ENCODE assay signal across 9 mouse cellular contexts in the genomic region with DNA sequence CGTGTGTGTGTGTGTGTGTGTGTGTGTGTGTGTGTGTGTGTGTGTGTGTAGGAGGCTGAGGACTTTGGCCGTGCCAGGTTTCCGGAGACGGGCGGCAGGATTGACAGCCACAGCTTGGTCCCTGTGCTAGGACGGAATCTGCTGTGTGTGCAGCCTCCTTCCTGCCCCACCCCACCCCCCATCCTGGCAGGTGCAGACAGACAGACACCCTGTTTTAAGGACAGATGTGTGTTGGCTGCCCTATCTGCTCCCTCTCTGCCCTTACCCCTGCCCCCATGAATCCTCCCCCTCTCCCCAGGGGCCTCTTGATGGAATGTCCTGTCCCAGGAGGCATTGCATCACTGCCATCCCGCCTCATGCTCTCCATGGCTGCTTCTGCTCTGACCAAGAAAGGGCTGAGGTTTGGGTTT.
DNase-seq lines count a peak whose midpoint lies in the region.
"Had no signal": no experiment of that assay in that cellular context is flagged by ENCODE, and none has a peak within 500 bp of the region (broad histone marks: within the 10 kb centered on the region; RNA-seq: fewer than 3 reads in every experiment).

No protein-coding gene starts in this region.

- H3K36me3 ChIP-seq in heart, embryonic 10.5 days, result peaks cover 12% of the 10 kb centered on the region; the same call in 1 of the 2 replicates
- H3K36me3 ChIP-seq: stomach, embryonic 15.5 days had no signal

- no peaks in the 10 kb centered on the region for H3K9me3 ChIP-seq in heart, embryonic 10.5 days
- H3K9me3 ChIP-seq: stomach, embryonic 15.5 days had no signal

- H3K4me1 ChIP-seq in heart, embryonic 10.5 days, result peaks cover 51% of the 10 kb centered on the region
- H3K4me1 ChIP-seq: stomach, embryonic 15.5 days had no signal

- peak overlapping the region; percentile 72 for H3K27ac ChIP-seq in heart, embryonic 10.5 days
- H3K27ac ChIP-seq: stomach, embryonic 15.5 days had no signal

- H3K4me3 ChIP-seq in heart, embryonic 10.5 days, result 0 out of 2 replicates have a peak overlapping the region, but pooled peaks have one; percentile 8
- H3K4me3 ChIP-seq: stomach, embryonic 15.5 days had no signal

- 40% methylated on average over 7 of the region's 7 CpGs for WGBS in heart, embryonic 10.5 days

- DNase-seq in lung, postnatal 10 days, result peak; percentile 36
- DNase-seq in lung, postnatal 25 days (ENCODE audit: low spot score), result no peak
- peak; percentile 74 for DNase-seq in heart, embryonic 10.5 days (ENCODE audit: low spot score)
- peak; percentile 21 to 66 for DNase-seq in kidney, postnatal 25 days
- peak; percentile 65 for DNase-seq in thymus, postnatal 4 days
- no peak for DNase-seq in testis, postnatal 14 days (ENCODE audit: low spot score)
- DNase-seq in left cerebral cortex, adult 9 months (ENCODE audit: low spot score in 2 of 2), result no peak
- no peak for DNase-seq in left cerebral cortex, adult 8-10 months (ENCODE audit: low spot score in 2 of 2)

- no peaks in the 10 kb centered on the region for H3K27me3 ChIP-seq in heart, embryonic 10.5 days (ENCODE audit: insufficient read depth, poor library complexity, severe bottlenecking)
- H3K27me3 ChIP-seq: stomach, embryonic 15.5 days had no signal

Comparison
In these comparisons a context has a peak if more than half of its experiments do, and no peak if none do; other contexts are left out.
1. DNase-seq: peak in lung, postnatal 10 days (single experiment), heart, embryonic 10.5 days (single experiment), kidney, postnatal 25 days (2 of 2) and thymus, postnatal 4 days (single experiment); none in lung, postnatal 25 days (single experiment), testis, postnatal 14 days (single experiment), left cerebral cortex, adult 9 months (0 of 2) and left cerebral cortex, adult 8-10 months (0 of 2).